Comparison of ENCODE assay signal across 12 mouse cellular contexts in genomic region chr16:16215645-16216387, GRCm38 (mm10). TPM values are rescaled to one million over a fixed set of nuclear protein-coding genes. Genes with fewer than 3 reads are reported as not detected.
A peak's percentile ranks its signal among the peaks of the same experiment; 100 is the strongest.
DNase-seq lines count a peak whose midpoint lies in the region; ATAC-seq lines count a peak whose summit lies in the region.
"Had no signal": no experiment of that assay in that cellular context is flagged by ENCODE, and none has a peak within 500 bp of the region (broad histone marks: within the 10 kb centered on the region; RNA-seq: fewer than 3 reads in every experiment).

No protein-coding gene starts in this region.

- peak; percentile 32 to 48 for DNase-seq in heart, adult 18-20 months
- DNase-seq in heart, adult 11 months, result no peak
- no peak for DNase-seq in lung, postnatal 4 days
- no peak for DNase-seq in embryonic facial prominence, embryonic 14.5 days (ENCODE audit: low spot score)
- DNase-seq in liver, embryonic 11.5 days (ENCODE audit: low spot score), result no peak
- no peak for DNase-seq in thymus, postnatal 0 days (ENCODE audit: low spot score)
- DNase-seq: cerebellum, adult 9-11 months; lung, adult 18-20 months; retina, postnatal 1 day had no signal

- WGBS in lung, embryonic 15.5 days, result 25% methylated on average over 11 of the region's 11 CpGs
- WGBS in embryonic facial prominence, embryonic 14.5 days, result 17% methylated on average over 11 of the region's 11 CpGs
- WGBS in liver, embryonic 11.5 days, result 23% methylated on average over 11 of the region's 11 CpGs
- WGBS in hindbrain, embryonic 13.5 days, result 36% methylated on average over 11 of the region's 11 CpGs

- H3K27ac ChIP-seq in lung, embryonic 15.5 days, result no peak overlapping the region
- no peak overlapping the region for H3K27ac ChIP-seq in embryonic facial prominence, embryonic 14.5 days (replicated peaks; ENCODE audit: low read depth, low read length)
- H3K27ac ChIP-seq in liver, embryonic 11.5 days (ENCODE audit: low read depth, low read length), result no peak overlapping the region
- H3K27ac ChIP-seq in hindbrain, embryonic 13.5 days, result no peak overlapping the region

- H3K4me3 ChIP-seq in lung, embryonic 15.5 days, result no peak overlapping the region
- no peak overlapping the region for H3K4me3 ChIP-seq in embryonic facial prominence, embryonic 14.5 days (ENCODE audit: low read depth, low read length)
- H3K4me3 ChIP-seq in liver, embryonic 11.5 days (ENCODE audit: low read depth, low read length), result no peak overlapping the region
- no peak overlapping the region for H3K4me3 ChIP-seq in hindbrain, embryonic 13.5 days
- H3K4me3 ChIP-seq: erythroblast, embryonic 14.5 days had no signal

- no peaks in the 10 kb centered on the region for H3K36me3 ChIP-seq in lung, embryonic 15.5 days
- no peaks in the 10 kb centered on the region for H3K36me3 ChIP-seq in embryonic facial prominence, embryonic 14.5 days (ENCODE audit: control insufficient read depth, insufficient read depth, low read length)
- H3K36me3 ChIP-seq in liver, embryonic 11.5 days (ENCODE audit: control insufficient read depth, insufficient read depth, low read length), result no peaks in the 10 kb centered on the region
- no peaks in the 10 kb centered on the region for H3K36me3 ChIP-seq in hindbrain, embryonic 13.5 days

- H3K9me3 ChIP-seq in lung, embryonic 15.5 days, result no peaks in the 10 kb centered on the region
- H3K9me3 ChIP-seq in embryonic facial prominence, embryonic 14.5 days (ENCODE audit: control insufficient read depth, low read length), result no peaks in the 10 kb centered on the region
- H3K9me3 ChIP-seq in liver, embryonic 11.5 days (ENCODE audit: control insufficient read depth, low read length), result no peaks in the 10 kb centered on the region
- H3K9me3 ChIP-seq in hindbrain, embryonic 13.5 days, result no peaks in the 10 kb centered on the region

- H3K27me3 ChIP-seq in lung, embryonic 15.5 days, result peaks cover 22% of the 10 kb centered on the region
- peaks cover 29% of the 10 kb centered on the region for H3K27me3 ChIP-seq in embryonic facial prominence, embryonic 14.5 days (replicated peaks; ENCODE audit: control insufficient read depth, insufficient read depth, low read length)
- peaks cover 15% of the 10 kb centered on the region for H3K27me3 ChIP-seq in liver, embryonic 11.5 days (replicated peaks; ENCODE audit: control insufficient read depth, insufficient read depth, low read length)
- H3K27me3 ChIP-seq in hindbrain, embryonic 13.5 days, result peaks cover 35% of the 10 kb centered on the region

- H3K4me1 ChIP-seq in lung, embryonic 15.5 days, result peaks cover 23% of the 10 kb centered on the region; the same call in 1 of the 2 replicates
- H3K4me1 ChIP-seq in embryonic facial prominence, embryonic 14.5 days (ENCODE audit: control insufficient read depth, insufficient read depth, low read length), result 0 out of 2 replicates have a peak, but pooled peaks cover 6% of the 10 kb centered on the region
- H3K4me1 ChIP-seq in liver, embryonic 11.5 days (replicated peaks; ENCODE audit: control insufficient read depth, insufficient read depth, low read length), result peaks cover 4% of the 10 kb centered on the region; the same call in 1 of the 2 replicates
- H3K4me1 ChIP-seq in hindbrain, embryonic 13.5 days (replicated peaks), result peaks cover 11% of the 10 kb centered on the region

- no peak overlapping the region for H3K9ac ChIP-seq in lung, embryonic 15.5 days
- no peak overlapping the region for H3K9ac ChIP-seq in embryonic facial prominence, embryonic 14.5 days (ENCODE audit: low read depth, low read length)
- no peak overlapping the region for H3K9ac ChIP-seq in liver, embryonic 11.5 days (ENCODE audit: low read depth, low read length)
- no peak overlapping the region for H3K9ac ChIP-seq in hindbrain, embryonic 13.5 days

- 0 out of 2 replicates have a peak overlapping the region, but pooled peaks have one; percentile 1 for H3K4me2 ChIP-seq in lung, embryonic 15.5 days
- H3K4me2 ChIP-seq in embryonic facial prominence, embryonic 14.5 days (ENCODE audit: low read depth, low read length), result peak overlapping the region; percentile 3; the same call in 1 of the 2 replicates
- peak overlapping the region; percentile 1; the same call in 1 of the 2 replicates for H3K4me2 ChIP-seq in liver, embryonic 11.5 days
- H3K4me2 ChIP-seq in hindbrain, embryonic 13.5 days, result no peak overlapping the region

- no peak for ATAC-seq in lung, embryonic 15.5 days (ENCODE audit: borderline replicate concordance, extremely low read depth, low FRiP score, low TSS enrichment)
- ATAC-seq in embryonic facial prominence, embryonic 14.5 days (ENCODE audit: low read depth), result no peak
- no peak for ATAC-seq in liver, embryonic 11.5 days (replicated peaks; ENCODE audit: low FRiP score)
- no peak for ATAC-seq in hindbrain, embryonic 13.5 days (ENCODE audit: low FRiP score)

RNA-seq across cellular contexts. Expression of gene Pkp2, which starts 2.7 kb away (rescaled TPM):
- 100 to 1,000 TPM; 139 to 143 TPM for total RNA-seq in heart, adult 18-20 months (2021)
- 10.4 and 11.3 TPM in 2 replicates for polyA plus RNA-seq in lung, embryonic 15.5 days (2015; fragmentation: Nextera tagmentation; extraction: Ambion mirVana)
- polyA plus RNA-seq in embryonic facial prominence, embryonic 14.5 days (2014; fragmentation: Nextera tagmentation; extraction: Ambion mirVana), result 3.7 and 4.6 TPM in 2 replicates
- 7.1 and 8.1 TPM in 2 replicates for polyA plus RNA-seq in liver, embryonic 11.5 days (2014; fragmentation: Nextera tagmentation; extraction: Ambion mirVana)
- 0.33 and 0.37 TPM in 2 replicates for polyA plus RNA-seq in thymus, postnatal 0 days (2015; fragmentation: Nextera tagmentation; extraction: Ambion mirVana)
- polyA plus RNA-seq in hindbrain, embryonic 13.5 days (2015; fragmentation: Nextera tagmentation; extraction: Ambion mirVana), result 1.4 TPM in 2 replicates
- polyA plus RNA-seq: erythroblast, embryonic 14.5 days had no signal

Comparison
In these comparisons a context has a peak if more than half of its experiments do, and no peak if none do; other contexts are left out.
1. DNase-seq: peak in heart, adult 18-20 months (2 of 2); none in heart, adult 11 months (single experiment), lung, postnatal 4 days (0 of 2), embryonic facial prominence, embryonic 14.5 days (single experiment), liver, embryonic 11.5 days (single experiment) and thymus, postnatal 0 days (single experiment).